Mouse (Mus musculus) hindbrain, embryonic 14.5 days (tissue): ENCODE measurements at regions not wholly inside any gene's neighbourhood (a gene's known extent, or its start where the extent isn't known, plus 50 kb on each side); places are given as distances from the start of the nearest gene placed in this dataset.

ENCODE experiments used
- ATAC-seq: fragments of 200-750 bp; cut with Nextera tagmentation; 2 replicates; pipeline ENCODE4 v1.8.0; 2017; ENCODE audit warnings: moderate number of reproducible peaks, mild to moderate bottlenecking, moderate TSS enrichment, moderate library complexity; ENCODE audit not compliant: low FRiP score
- DNase-seq: peaks from one replicate; pipeline ENCODE4 v3.0.0-alpha.2; 2015; ENCODE audit warnings: low spot score
- H3K27ac ChIP-seq: fragments of 300-500 bp; sonication (generic); 2 replicates; pipeline ENCODE4 v1.5.1; 2014; ENCODE audit warnings: mild to moderate bottlenecking, moderate library complexity
- H3K27me3 ChIP-seq: fragments of 300-500 bp; sonication (generic); 2 replicates; pipeline ENCODE4 v1.6.1; 2014; ENCODE audit warnings: mild to moderate bottlenecking, low read length, mixed read lengths; ENCODE audit not compliant: control insufficient read depth, insufficient read depth
- H3K36me3 ChIP-seq: fragments of 300-500 bp; sonication (generic); replicated peaks from 2 replicates; pipeline ENCODE4 v1.6.1; 2014; ENCODE audit not compliant: control insufficient read depth, insufficient read depth
- H3K4me1 ChIP-seq: fragments of 300-500 bp; sonication (generic); replicated peaks from 2 replicates; pipeline ENCODE4 v1.6.1; 2014; ENCODE audit warnings: antibody characterized with exemption, low read length, mixed read lengths; ENCODE audit not compliant: control insufficient read depth, insufficient read depth
- H3K4me2 ChIP-seq: fragments of 300-500 bp; sonication (generic); replicated peaks from 2 replicates; pipeline ENCODE4 v1.6.1; 2014; ENCODE audit warnings: mild to moderate bottlenecking, moderate library complexity
- H3K4me3 ChIP-seq: fragments of 300-500 bp; sonication (generic); replicated peaks from 2 replicates; pipeline ENCODE4 v1.5.1; 2014; ENCODE audit warnings: mild to moderate bottlenecking, low read length
- H3K9ac ChIP-seq: fragments of 300-500 bp; sonication (generic); 2 replicates; pipeline ENCODE4 v1.6.1; 2014
- H3K9me3 ChIP-seq: fragments of 300-500 bp; sonication (generic); 2 replicates; pipeline ENCODE4 v1.6.1; 2016; ENCODE audit warnings: low read length; ENCODE audit not compliant: control insufficient read depth
- WGBS: fragments of 180-500 bp; shearing (Covaris S2); extraction: QIAGEN DNeasy Blood & Tissue Kit; methylation state at CpG from one replicate; pipeline ENCODE4 v1.1.7; 2014; 5-methylcytosine and 5-hydroxymethylcytosine counted together

DNA sequence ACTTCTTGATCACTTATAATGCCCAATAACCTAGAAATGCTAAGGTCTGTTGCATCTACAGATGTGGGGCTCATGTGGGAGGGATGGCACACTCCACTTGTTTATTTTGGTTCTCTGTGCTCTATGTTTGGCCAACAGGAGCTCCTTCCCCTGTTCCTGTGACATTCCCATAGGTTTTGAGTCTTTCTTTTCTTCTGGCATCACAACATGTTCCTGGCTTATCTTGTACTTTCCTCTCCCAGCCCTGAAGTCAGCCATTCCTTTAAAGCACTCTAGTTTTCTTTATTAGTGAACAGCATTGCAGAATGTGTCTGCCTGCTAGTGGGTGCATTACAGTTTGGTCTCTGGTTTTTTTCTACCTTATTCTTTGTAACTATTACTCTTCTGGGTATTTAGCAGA is 92.6 kb upstream of the Stc2 start:
- Histone ChIP-seq H3K27me3 (no peaks in the 10 kb centered on the region), H3K9me3 (no peaks in the 10 kb centered on the region), H3K4me3 (no peak overlapping the region), H3K4me2 (no peak overlapping the region), H3K4me1 (no peaks in the 10 kb centered on the region), H3K27ac (no peak overlapping the region), H3K36me3 (no peaks in the 10 kb centered on the region), H3K9ac (no peak overlapping the region)
- DNase-seq (no peak), ATAC-seq (no peak)

GRCm38 (mm10) chr11:31461824-31462223 is 92.0 kb upstream of the Stc2 start:
- no peak overlapping the region for H3K9ac ChIP-seq
- H3K4me2 ChIP-seq: no peak overlapping the region
- WGBS: 86% methylated on average over 4 of the region's 4 CpGs
- no peak overlapping the region for H3K27ac ChIP-seq
- H3K27me3 ChIP-seq: no peaks in the 10 kb centered on the region
- H3K36me3 ChIP-seq: no peaks in the 10 kb centered on the region
- no peaks in the 10 kb centered on the region for H3K4me1 ChIP-seq
- no peaks in the 10 kb centered on the region for H3K9me3 ChIP-seq
- DNase-seq: no peak
- ATAC-seq: no peak
- no peak overlapping the region for H3K4me3 ChIP-seq

DNA sequence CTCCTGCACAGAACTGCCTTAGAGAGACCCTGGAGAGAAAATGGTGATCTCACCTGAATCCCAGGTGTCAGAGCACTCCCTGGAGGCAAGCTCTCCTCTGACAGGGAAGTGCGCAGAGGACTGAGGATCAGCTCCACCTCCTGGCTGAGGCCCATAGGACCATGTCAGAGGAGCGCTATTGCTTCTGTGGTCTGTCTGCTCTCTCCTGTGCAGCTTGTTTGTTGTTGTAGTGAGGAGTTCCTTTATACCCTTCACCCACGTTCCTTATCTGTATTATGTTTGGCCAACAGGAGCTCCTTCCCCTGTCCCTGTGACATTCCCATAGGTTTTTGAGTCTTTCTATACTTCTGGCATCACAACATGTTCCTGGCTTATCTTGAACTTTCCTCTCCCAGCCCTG is 91.5 kb upstream of the Stc2 start:
- Histone ChIP-seq H3K4me3 (no peak overlapping the region), H3K36me3 (no peaks in the 10 kb centered on the region), H3K27me3 (no peaks in the 10 kb centered on the region), H3K4me2 (no peak overlapping the region), H3K9me3 (no peaks in the 10 kb centered on the region), H3K4me1 (no peaks in the 10 kb centered on the region), H3K9ac (no peak overlapping the region), H3K27ac (no peak overlapping the region)
- WGBS: 73% methylated on average over 3 of the region's 3 CpGs
- DNase-seq (no peak), ATAC-seq (no peak)

GRCm38 (mm10) chr11:31427374-31427773 is 57.5 kb upstream of the Stc2 start:
- H3K4me2 ChIP-seq: no peak overlapping the region
- H3K9ac ChIP-seq: no peak overlapping the region
- H3K36me3 ChIP-seq: no peaks in the 10 kb centered on the region
- no peak for DNase-seq
- ATAC-seq: no peak
- H3K27me3 ChIP-seq: no peaks in the 10 kb centered on the region
- no peak overlapping the region for H3K4me3 ChIP-seq
- H3K27ac ChIP-seq: no peak overlapping the region
- no peaks in the 10 kb centered on the region for H3K4me1 ChIP-seq
- H3K9me3 ChIP-seq: peaks cover 7% of the 10 kb centered on the region; the same call in 1 of the 2 replicates
- 94% methylated on average over 2 of the region's 2 CpGs for WGBS
